Mouse (Mus musculus) MEL (cell line): ENCODE measurements around the gene Irf3. TPM values are rescaled to one million over a fixed set of nuclear protein-coding genes. Genes with fewer than 3 reads are reported as not detected.

Experiments used
- DNase-seq: peaks from one replicate; pipeline ENCODE4 v3.0.0; 2011; ENCODE audit warnings: low read depth, low spot score
- H3K27ac ChIP-seq: 2 replicates; pipeline ENCODE4 v1.5.1; 2012; ENCODE audit warnings: low read depth, mild to moderate bottlenecking, control low read depth, low read length, moderate library complexity; ENCODE audit not compliant: control insufficient read depth
- H3K27me3 ChIP-seq, 2 experiments: fragments of 150-350 bp in 1 of 2; sonication (generic) in 1 of 2; 2 replicates each; pipeline ENCODE4 v1.6.1; 2012; ENCODE audit warnings: low read length in 2 of 2, mild to moderate bottlenecking in 2 of 2, improper control_type of control experiment in 1 of 2, moderate library complexity in 1 of 2; ENCODE audit not compliant: insufficient read depth in 2 of 2, control insufficient read depth in 1 of 2
- H3K36me3 ChIP-seq, 2 experiments: 2 replicates each; pipeline ENCODE4 v1.6.1; 2012 to 2014; ENCODE audit warnings: low read length in 2 of 2, improper control_type of control experiment in 1 of 2, inconsistent platforms in 1 of 2, mild to moderate bottlenecking in 1 of 2; ENCODE audit not compliant: insufficient read depth in 2 of 2, control insufficient read depth in 1 of 2
- H3K4me1 ChIP-seq, 2 experiments: fragments of 150-350 bp in 1 of 2; sonication (generic) in 1 of 2; 2 replicates each; pipeline ENCODE4 v1.6.1; 2012; ENCODE audit warnings: low read length in 2 of 2, improper control_type of control experiment in 1 of 2, mild to moderate bottlenecking in 1 of 2; ENCODE audit not compliant: insufficient read depth in 2 of 2, control insufficient read depth in 1 of 2
- H3K4me3 ChIP-seq, 2 experiments: fragments of 150-350 bp in 1 of 2; sonication (generic) in 1 of 2; 2 replicates each; pipeline ENCODE4 v1.5.1; 2012; ENCODE audit warnings: low read depth in 2 of 2, low read length in 2 of 2, mild to moderate bottlenecking in 2 of 2, moderate library complexity in 2 of 2, control low read depth in 1 of 2, improper control_type of control experiment in 1 of 2; ENCODE audit not compliant: control insufficient read depth in 1 of 2, insufficient read depth in 1 of 2
- H3K79me2 ChIP-seq: 2 replicates; pipeline ENCODE4 v1.6.1; 2012; ENCODE audit warnings: mild to moderate bottlenecking, low read length, moderate library complexity; ENCODE audit not compliant: control insufficient read depth, poor library complexity, insufficient read depth
- H3K9ac ChIP-seq: 2 replicates; pipeline ENCODE4 v1.6.1; 2012; ENCODE audit warnings: low read depth, mild to moderate bottlenecking, control low read depth, low read length, moderate library complexity; ENCODE audit not compliant: control insufficient read depth, poor library complexity, severe bottlenecking
- H3K9me3 ChIP-seq: fragments of 150-350 bp; sonication (generic); replicated peaks from 2 replicates; pipeline ENCODE4 v1.6.1; 2012; ENCODE audit warnings: mild to moderate bottlenecking, low read length, improper control_type of control experiment, moderate library complexity; ENCODE audit not compliant: insufficient read depth
- BHLHE40 ChIP-seq: IDR thresholded peaks from 2 replicates; pipeline ENCODE4 v1.6.1; 2012; ENCODE audit warnings: low read depth, mild to moderate bottlenecking, inconsistent platforms, low read length, improper control_type of control experiment, borderline replicate concordance
- CHD1 ChIP-seq: IDR thresholded peaks from 2 replicates; pipeline ENCODE4 v1.6.1; 2012; ENCODE audit warnings: low read depth, mild to moderate bottlenecking, inconsistent platforms, low read length, improper control_type of control experiment
- CHD2 ChIP-seq: IDR thresholded peaks from 2 replicates; pipeline ENCODE4 v1.6.1; 2011; ENCODE audit warnings: low read length, improper control_type of control experiment
- CTCF ChIP-seq, 3 experiments: IDR thresholded peaks in 2 of 3; conservative IDR thresholded peaks in 1 of 3; 2 replicates each; pipeline ENCODE4 v1.5.1; 2011 to 2012; ENCODE audit warnings: low read length in 3 of 3, low read depth in 2 of 3, mild to moderate bottlenecking in 2 of 3, improper control_type of control experiment in 1 of 3, inconsistent platforms in 1 of 3, mixed read lengths in 1 of 3, moderate library complexity in 1 of 3; ENCODE audit not compliant: control insufficient read depth in 1 of 3, insufficient read depth in 1 of 3, poor library complexity in 1 of 3, severe bottlenecking in 1 of 3
- E2F4 ChIP-seq: IDR thresholded peaks from 2 replicates; pipeline ENCODE4 v1.6.1; 2011; ENCODE audit warnings: low read depth, low read length, improper control_type of control experiment, borderline replicate concordance
- EP300 ChIP-seq, 2 experiments: IDR thresholded peaks; 2 replicates each; pipeline ENCODE4 v1.6.1; 2011; ENCODE audit warnings: improper control_type of control experiment in 2 of 2, low read length in 2 of 2, low read depth in 1 of 2, mild to moderate bottlenecking in 1 of 2
- ETS1 ChIP-seq: IDR thresholded peaks from 2 replicates; pipeline ENCODE4 v1.6.1; 2012; ENCODE audit warnings: low read depth, mild to moderate bottlenecking, inconsistent platforms, low read length, improper control_type of control experiment, moderate library complexity
- MAX ChIP-seq: IDR thresholded peaks from 2 replicates; pipeline ENCODE4 v1.6.1; 2011; ENCODE audit warnings: low read length, improper control_type of control experiment
- MAZ ChIP-seq: IDR thresholded peaks from 2 replicates; pipeline ENCODE4 v1.6.1; 2012; ENCODE audit warnings: low read depth, mild to moderate bottlenecking, inconsistent platforms, low read length, improper control_type of control experiment
- MEF2A ChIP-seq: IDR thresholded peaks from 2 replicates; pipeline ENCODE4 v1.6.1; 2014; ENCODE audit warnings: low read depth, mild to moderate bottlenecking, inconsistent platforms, low read length, improper control_type of control experiment; ENCODE audit not compliant: poor library complexity, insufficient replicate concordance, severe bottlenecking; ENCODE audit errors: extremely low read depth
- MXI1 ChIP-seq: IDR thresholded peaks from 2 replicates; pipeline ENCODE4 v1.6.1; 2011; ENCODE audit warnings: mild to moderate bottlenecking, low read depth, low read length, improper control_type of control experiment
- MYB ChIP-seq: IDR thresholded peaks from 2 replicates; pipeline ENCODE4 v1.6.1; 2011; ENCODE audit warnings: mild to moderate bottlenecking, low read depth, low read length, improper control_type of control experiment
- POLR2A ChIP-seq, 2 experiments: IDR thresholded peaks; 2 replicates each; pipeline ENCODE4 v1.6.1; 2011 to 2012; ENCODE audit warnings: low read length in 2 of 2, mild to moderate bottlenecking in 2 of 2, control low read depth in 1 of 2, improper control_type of control experiment in 1 of 2, low read depth in 1 of 2, moderate library complexity in 1 of 2; ENCODE audit not compliant: control insufficient read depth in 1 of 2, insufficient read depth in 1 of 2, poor library complexity in 1 of 2
- RAD21 ChIP-seq: IDR thresholded peaks from 2 replicates; pipeline ENCODE4 v1.6.1; 2011; ENCODE audit warnings: mild to moderate bottlenecking, low read depth, low read length, improper control_type of control experiment
- RCOR1 ChIP-seq: IDR thresholded peaks from 2 replicates; pipeline ENCODE4 v1.6.1; 2012; ENCODE audit warnings: low read depth, mild to moderate bottlenecking, inconsistent platforms, low read length, improper control_type of control experiment
- SMC3 ChIP-seq: IDR thresholded peaks from 2 replicates; pipeline ENCODE4 v1.6.1; 2011; ENCODE audit warnings: low read depth, low read length, improper control_type of control experiment
- USF1 ChIP-seq: IDR thresholded peaks from 2 replicates; pipeline ENCODE4 v1.6.1; 2014; ENCODE audit warnings: low read depth, mild to moderate bottlenecking, inconsistent platforms, low read length, improper control_type of control experiment, moderate library complexity
- ZC3H11A ChIP-seq: IDR thresholded peaks from 2 replicates; pipeline ENCODE4 v1.6.1; 2012; ENCODE audit warnings: low read depth, mild to moderate bottlenecking, inconsistent platforms, low read length, improper control_type of control experiment
- ZKSCAN1 ChIP-seq: IDR thresholded peaks from 2 replicates; pipeline ENCODE4 v1.6.1; 2012; ENCODE audit warnings: low read depth, mild to moderate bottlenecking, inconsistent platforms, low read length, improper control_type of control experiment, moderate library complexity
- ZMIZ1 ChIP-seq: IDR thresholded peaks from 2 replicates; pipeline ENCODE4 v1.6.1; 2012; ENCODE audit warnings: low read depth, mild to moderate bottlenecking, inconsistent platforms, low read length, improper control_type of control experiment, moderate library complexity
- polyA plus RNA-seq, 2 experiments: library from polyadenylated mRNA; stranded (reverse) in 1 of 2; unstranded in 1 of 2; fragments of >175 nt in 1 of 2; fragments of >200 nt in 1 of 2; gene quantifications; 2 replicates each; pipeline versions ENCODE4 v1.2.1 to v1.2.4; 2012; ENCODE audit warnings: low replicate concordance in 2 of 2, low read depth in 1 of 2; ENCODE audit not compliant: insufficient read length in 2 of 2, insufficient read depth in 1 of 2, missing spikeins in 1 of 2
- total RNA-seq: library from RNA; depleted of rRNA; stranded (reverse); fragments of 300-350 nt; gene quantifications from 2 replicates; pipeline ENCODE4 v1.2.3, GENCODE M21; 2012

Irf3 gene
- total and polyA plus RNA-seq, 3 experiments: 82.1 to 83.4 TPM; not detected in 1

DNA sequence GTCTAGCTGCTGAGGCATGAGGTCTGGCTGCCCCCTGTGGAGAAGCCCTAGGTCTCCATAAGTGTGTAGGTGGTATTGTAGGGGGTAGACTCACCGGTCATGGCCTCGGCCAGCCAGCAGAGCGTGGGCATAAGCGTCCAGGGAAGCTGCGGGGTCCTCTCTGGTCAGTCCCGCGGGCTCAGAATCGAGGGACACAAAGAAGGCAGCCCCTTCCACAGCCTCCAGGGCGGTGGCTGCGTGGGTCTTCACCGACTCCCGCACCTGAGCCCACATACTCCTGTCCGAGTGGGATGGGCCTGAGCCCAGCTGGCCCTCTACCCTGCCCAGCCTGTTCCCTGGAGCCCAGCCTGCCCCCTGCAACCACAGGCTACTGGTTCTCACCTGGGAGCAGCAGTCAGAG lies 32.5 kb upstream of the Irf3 start:
- TF ChIP-seq ZMIZ1: no peak
- TF ChIP-seq E2F4: no peak
- no peak for TF ChIP-seq CHD2
- no peak for TF ChIP-seq RCOR1
- TF ChIP-seq MAZ: no peak
- no peak for TF ChIP-seq USF1
- no peak for TF ChIP-seq MXI1
- no peak for TF ChIP-seq POLR2A (IDR thresholded peaks at IDR 0.05; ENCODE audit: control insufficient read depth in 1 of 2, insufficient read depth in 1 of 2, low read depth in 1 of 2, low read length in 2 of 2, poor library complexity in 1 of 2)
- TF ChIP-seq ETS1: no peak
- TF ChIP-seq ZC3H11A: no peak
- no peak for TF ChIP-seq BHLHE40
- no peak for TF ChIP-seq MEF2A
- TF ChIP-seq EP300 (IDR thresholded peaks at IDR 0.05; ENCODE audit: low read depth in 1 of 2, low read length in 2 of 2): no peak
- TF ChIP-seq CHD1: no peak
- TF ChIP-seq RAD21: no peak
- TF ChIP-seq MAX: no peak
- DNase-seq: no peak
- no peaks in the 10 kb centered on the region for H3K79me2 ChIP-seq
- H3K9me3 ChIP-seq: no peaks in the 10 kb centered on the region
- no peak overlapping the region for H3K4me3 ChIP-seq
- no peaks in the 10 kb centered on the region for H3K27me3 ChIP-seq
- H3K27ac ChIP-seq: no peak overlapping the region
- H3K4me1 ChIP-seq: peaks cover 0 to 4% of the 10 kb centered on the region in 2 experiments; a peak in 1 of 4 replicates
- H3K36me3 ChIP-seq: no peaks in the 10 kb centered on the region
- no peak overlapping the region for H3K9ac ChIP-seq

DNA sequence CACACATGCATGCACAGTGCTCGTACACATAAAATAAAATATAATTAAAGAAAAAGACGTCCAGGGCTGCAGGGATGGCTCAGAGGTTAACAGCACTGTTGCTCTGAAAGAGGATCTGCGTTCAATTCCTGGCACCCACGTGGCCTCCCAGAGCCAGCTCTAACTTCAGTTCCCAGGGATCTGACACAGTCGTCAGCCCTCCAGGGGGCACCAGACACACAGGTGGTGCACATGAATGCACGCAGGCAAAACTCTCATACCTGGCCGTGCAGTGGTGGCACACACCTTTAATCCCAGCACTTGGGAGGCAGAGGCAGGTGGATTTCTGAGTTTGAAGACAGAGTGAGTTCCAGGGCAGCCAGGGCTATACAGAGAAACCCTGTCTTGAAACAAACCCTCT lies 31.5 kb upstream of the Irf3 start:
- no peaks in the 10 kb centered on the region for H3K79me2 ChIP-seq
- DNase-seq: peak; percentile 28
- TF ChIP-seq USF1 (0 out of 2 replicates have a peak, but pooled peaks have one; percentile 28), ZKSCAN1 (no peak), MYB (no peak), RAD21 (peak; percentile 32), SMC3 (peak; percentile 34), CTCF (IDR thresholded peaks at IDR 0.05 in 2 of 3, conservative IDR thresholded peaks at IDR 0.05 in 1 of 3; ENCODE audit: control insufficient read depth in 1 of 3, insufficient read depth in 1 of 3, low read depth in 2 of 3, low read length in 3 of 3, poor library complexity in 1 of 3, severe bottlenecking in 1 of 3) (peak; percentile 21 to 66 (median 51); a peak in 5 of 6 replicates), MXI1 (0 out of 2 replicates have a peak, but pooled peaks have one; percentile 30)

More for the DNA sequence above, 31.5 kb upstream of the Irf3 start:
- Histone ChIP-seq H3K36me3 (no peaks in the 10 kb centered on the region), H3K4me3 (no peak overlapping the region), H3K27ac (no peak overlapping the region), H3K27me3 (no peaks in the 10 kb centered on the region), H3K4me1 (peaks cover 0 to 6% of the 10 kb centered on the region in 2 experiments; a peak in 1 of 4 replicates), H3K9me3 (no peaks in the 10 kb centered on the region), H3K9ac (no peak overlapping the region)
